Mouse (Mus musculus) spleen, adult 2 months (tissue): ENCODE results near the gene Exoc4.

Experiments used
- CTCF ChIP-seq: fragments of 200-500 bp; IDR thresholded peaks from 2 replicates; pipeline ENCODE4 v1.5.1; 2011; ENCODE audit warnings: mild to moderate bottlenecking, inconsistent platforms; ENCODE audit not compliant: insufficient read depth, insufficient read length, insufficient replicate concordance; ENCODE audit errors: extremely low read depth
- POLR2A ChIP-seq: fragments of 200-500 bp; IDR thresholded peaks from 2 replicates; pipeline ENCODE4 v1.6.1; 2011; ENCODE audit warnings: low read depth, low read length, inconsistent platforms

DNA sequence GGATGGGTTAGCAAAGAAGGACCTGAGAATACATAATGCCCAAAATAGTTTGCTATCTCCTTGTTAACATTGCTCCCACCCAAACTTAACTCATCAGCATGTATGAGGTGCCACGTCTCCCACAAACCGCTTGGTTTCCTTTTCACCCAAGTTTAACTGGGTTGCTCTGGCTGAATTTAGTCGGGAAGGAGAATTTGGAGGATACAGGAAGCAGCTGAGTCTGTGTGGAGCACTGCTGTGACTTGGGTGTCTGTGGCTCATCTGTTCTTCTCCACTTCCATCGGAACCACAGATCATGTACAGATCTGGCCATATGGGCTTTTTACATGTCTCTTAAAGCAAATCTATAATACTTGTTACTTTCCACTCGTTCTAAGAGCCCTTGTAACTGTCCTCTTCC is 441.7 kb downstream of the Exoc4 start:
- TF ChIP-seq CTCF (no peak), POLR2A (no peak)
